Mouse (Mus musculus): ENCODE results near the gene Dnttip1. TPM values are rescaled to one million over a fixed set of nuclear protein-coding genes. Genes with fewer than 3 reads are reported as not detected.
"Not testable (repeated sequence)": the region's sequence is repeated elsewhere in the genome, so short reads cannot be mapped to it uniquely, and the experiment has no call there.

The Dnttip1 gene
- total RNA-seq (2021) = 10 to 100 TPM; 37.0 TPM

- peak; percentile 92 to 95 for DNase-seq (ENCODE audit: extremely low spot score in 1 of 2, low spot score in 1 of 2)
Observed at GRCm38 (mm10) chr2:164745843-164746479, at the start of gene Dnttip1, which contains the start of gene Wfdc3. TSS of gene Dnttip1 (plus strand) at chr2:164745983. TSS of gene Wfdc3 (minus strand) at chr2:164745931.

GRCm38 (mm10) chr2:164698201-164698600 is 47.6 kb upstream of the Dnttip1 start, which contains the start of gene Spint4:
TSS of gene Spint4 (plus strand) at chr2:164698501.
- DNase-seq (ENCODE audit: extremely low spot score in 1 of 2, low spot score in 1 of 2) = no peak

GRCm38 (mm10) chr2:164700959-164701358 is 44.8 kb upstream of the Dnttip1 start:
- no peak for DNase-seq (ENCODE audit: extremely low spot score in 1 of 2, low spot score in 1 of 2)

GRCm38 (mm10) chr2:164701761-164702160 is 44.0 kb upstream of the Dnttip1 start:
- no peak for DNase-seq (ENCODE audit: extremely low spot score in 1 of 2, low spot score in 1 of 2)

- DNase-seq (ENCODE audit: extremely low spot score in 1 of 2, low spot score in 1 of 2) = no peak
Observed at GRCm38 (mm10) chr2:164704235-164704634, 41.5 kb upstream of the Dnttip1 start.

GRCm38 (mm10) chr2:164705328-164705727 is 40.5 kb upstream of the Dnttip1 start:
- no peak for DNase-seq (ENCODE audit: extremely low spot score in 1 of 2, low spot score in 1 of 2)

- no peak for DNase-seq (ENCODE audit: extremely low spot score in 1 of 2, low spot score in 1 of 2)
Observed at GRCm38 (mm10) chr2:164705991-164706390, 39.8 kb upstream of the Dnttip1 start.

GRCm38 (mm10) chr2:164715005-164715404 is 30.8 kb upstream of the Dnttip1 start, which contains the start of gene Spint5:
TSS of gene Spint5 (plus strand) at chr2:164715305.
- DNase-seq (ENCODE audit: extremely low spot score in 1 of 2, low spot score in 1 of 2) = no peak

- DNase-seq (ENCODE audit: extremely low spot score in 1 of 2, low spot score in 1 of 2) = not testable (repeated sequence)
Observed at GRCm38 (mm10) chr2:164716194-164716786, 29.5 kb upstream of the Dnttip1 start.

GRCm38 (mm10) chr2:164723276-164723675 is 22.5 kb upstream of the Dnttip1 start:
- DNase-seq (ENCODE audit: extremely low spot score in 1 of 2, low spot score in 1 of 2) = no peak

- peak; percentile 37 to 79 for DNase-seq (ENCODE audit: extremely low spot score in 1 of 2, low spot score in 1 of 2)
Observed at GRCm38 (mm10) chr2:164725895-164726619, 19.7 kb upstream of the Dnttip1 start.

GRCm38 (mm10) chr2:164731719-164732118 is 14.1 kb upstream of the Dnttip1 start:
- no peak for DNase-seq (ENCODE audit: extremely low spot score in 1 of 2, low spot score in 1 of 2)

GRCm38 (mm10) chr2:164733259-164733658 is 12.5 kb upstream of the Dnttip1 start:
- DNase-seq (ENCODE audit: extremely low spot score in 1 of 2, low spot score in 1 of 2) = no peak

- no peak for DNase-seq (ENCODE audit: extremely low spot score in 1 of 2, low spot score in 1 of 2)
Observed at GRCm38 (mm10) chr2:164734839-164735238, 10.9 kb upstream of the Dnttip1 start.

GRCm38 (mm10) chr2:164735446-164735845 is 10.3 kb upstream of the Dnttip1 start:
- DNase-seq (ENCODE audit: extremely low spot score in 1 of 2, low spot score in 1 of 2) = no peak

- no peak for DNase-seq (ENCODE audit: extremely low spot score in 1 of 2, low spot score in 1 of 2)
Observed at GRCm38 (mm10) chr2:164737377-164738090, 8.2 kb upstream of the Dnttip1 start.

GRCm38 (mm10) chr2:164739876-164740275 is 5.9 kb upstream of the Dnttip1 start:
- no peak for DNase-seq (ENCODE audit: extremely low spot score in 1 of 2, low spot score in 1 of 2)

- no peak for DNase-seq (ENCODE audit: extremely low spot score in 1 of 2, low spot score in 1 of 2)
Observed at GRCm38 (mm10) chr2:164744987-164745386, 796 bp upstream of the Dnttip1 start.

- no peak for DNase-seq (ENCODE audit: extremely low spot score in 1 of 2, low spot score in 1 of 2)
Observed at GRCm38 (mm10) chr2:164746693-164747092, 910 bp downstream of the Dnttip1 start.

GRCm38 (mm10) chr2:164748191-164748590 is 2.4 kb downstream of the Dnttip1 start:
- DNase-seq (ENCODE audit: extremely low spot score in 1 of 2, low spot score in 1 of 2) = no peak

GRCm38 (mm10) chr2:164748991-164749390 is 3.2 kb downstream of the Dnttip1 start:
- no peak for DNase-seq (ENCODE audit: extremely low spot score in 1 of 2, low spot score in 1 of 2)
